Mouse (Mus musculus) heart, adult 11 months (tissue): ENCODE results near the gene Itpkb.
A peak's percentile ranks its signal among the peaks of the same experiment; 100 is the strongest.

ENCODE experiments used
- DNase-seq: peaks from one replicate; pipeline ENCODE4 v3.0.0; 2022

The Itpkb gene

GRCm38 (mm10) chr1:180347059-180347458 is 16.8 kb downstream of the Itpkb start:
- no peak for DNase-seq

- DNase-seq: no peak
Observed at GRCm38 (mm10) chr1:180347907-180348306, 17.6 kb downstream of the Itpkb start.

- no peak for DNase-seq
Observed at GRCm38 (mm10) chr1:180349090-180349489, 18.8 kb downstream of the Itpkb start.

GRCm38 (mm10) chr1:180352258-180352657 is 22.0 kb downstream of the Itpkb start:
- DNase-seq: no peak

GRCm38 (mm10) chr1:180354129-180354528 is 23.8 kb downstream of the Itpkb start:
- peak; percentile 91 for DNase-seq

- no peak for DNase-seq
Observed at GRCm38 (mm10) chr1:180354976-180355730, 24.9 kb downstream of the Itpkb start.

GRCm38 (mm10) chr1:180356176-180356575 is 25.9 kb downstream of the Itpkb start:
- DNase-seq: no peak

- no peak for DNase-seq
Observed at GRCm38 (mm10) chr1:180356857-180357256, 26.6 kb downstream of the Itpkb start.

- no peak for DNase-seq
Observed at GRCm38 (mm10) chr1:180357893-180358331, 27.6 kb downstream of the Itpkb start.

GRCm38 (mm10) chr1:180358466-180358865 is 28.2 kb downstream of the Itpkb start:
- no peak for DNase-seq

- DNase-seq: peak; percentile 96
Observed at GRCm38 (mm10) chr1:180359311-180359710, 29.0 kb downstream of the Itpkb start.

GRCm38 (mm10) chr1:180362176-180362575 is 31.9 kb downstream of the Itpkb start:
- DNase-seq: no peak

- DNase-seq: no peak
Observed at GRCm38 (mm10) chr1:180362844-180363243, 32.6 kb downstream of the Itpkb start.

GRCm38 (mm10) chr1:180363317-180363716 is 33.0 kb downstream of the Itpkb start:
- DNase-seq: no peak

GRCm38 (mm10) chr1:180364005-180364404 is 33.7 kb downstream of the Itpkb start:
- peak; percentile 96 for DNase-seq

- no peak for DNase-seq
Observed at GRCm38 (mm10) chr1:180364720-180365119, 34.4 kb downstream of the Itpkb start.

- DNase-seq: peak; percentile 99
Observed at GRCm38 (mm10) chr1:180365180-180365810, 35.0 kb downstream of the Itpkb start.

- peak; percentile 93 for DNase-seq
Observed at GRCm38 (mm10) chr1:180365983-180366811, 35.9 kb downstream of the Itpkb start.

- DNase-seq: no peak
Observed at GRCm38 (mm10) chr1:180367045-180367619, 36.8 kb downstream of the Itpkb start.

- DNase-seq: no peak
Observed at GRCm38 (mm10) chr1:180367626-180368025, 37.3 kb downstream of the Itpkb start.

- no peak for DNase-seq
Observed at GRCm38 (mm10) chr1:180368112-180368511, 37.8 kb downstream of the Itpkb start.

- no peak for DNase-seq
Observed at GRCm38 (mm10) chr1:180368646-180369045, 38.4 kb downstream of the Itpkb start.
